Mouse (Mus musculus) kidney, adult 18-20 months (tissue): Measurements from ENCODE around the gene Brca1.
"Not testable (repeated sequence)": the region's sequence is repeated elsewhere in the genome, so short reads cannot be mapped to it uniquely, and the experiment has no call there.

Experiments used
- DNase-seq: peaks from one replicate; pipeline ENCODE4 v3.0.0; 2021

Brca1 gene

DNA sequence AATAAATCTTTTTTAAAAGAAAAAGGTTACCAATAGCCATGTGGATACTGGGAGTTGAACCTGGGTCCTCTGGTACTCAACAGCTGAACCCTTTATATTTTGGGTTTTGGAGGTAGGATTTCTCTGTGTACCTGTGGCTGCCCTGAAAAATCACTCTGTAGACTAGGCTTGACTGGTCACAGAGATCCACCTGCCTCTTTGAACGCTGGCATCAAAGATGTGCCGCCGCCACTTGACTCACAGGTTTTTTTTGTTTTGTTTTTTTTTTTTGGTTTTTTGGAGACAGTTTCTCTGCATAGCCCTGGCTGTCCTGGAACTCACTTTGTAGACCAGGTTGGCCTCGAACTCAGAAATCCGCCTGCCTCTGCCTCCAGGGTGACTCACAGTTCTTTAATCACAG is 104.0 kb downstream of the Brca1 start:
- DNase-seq, result no peak

DNA sequence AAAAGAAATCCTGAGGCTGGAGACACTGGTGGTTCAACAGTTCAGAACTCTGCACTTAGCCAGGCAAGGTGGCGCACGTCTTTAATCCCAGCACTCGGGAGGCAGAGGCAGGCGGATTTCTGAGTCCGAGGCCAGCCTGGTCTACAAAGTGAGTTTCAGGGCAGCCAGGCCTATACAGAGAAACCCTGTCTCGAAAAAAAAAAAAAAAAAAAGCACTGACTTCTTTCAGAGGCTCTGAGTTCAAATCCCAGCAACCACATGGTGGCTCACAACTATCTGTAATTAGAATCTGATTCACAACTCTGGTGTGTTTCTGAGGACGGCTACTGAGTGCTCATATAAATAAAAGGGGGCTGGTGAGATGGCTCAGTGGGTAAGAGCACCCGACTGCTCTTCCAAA is 104.9 kb downstream of the Brca1 start:
- not testable (repeated sequence) for DNase-seq

DNA sequence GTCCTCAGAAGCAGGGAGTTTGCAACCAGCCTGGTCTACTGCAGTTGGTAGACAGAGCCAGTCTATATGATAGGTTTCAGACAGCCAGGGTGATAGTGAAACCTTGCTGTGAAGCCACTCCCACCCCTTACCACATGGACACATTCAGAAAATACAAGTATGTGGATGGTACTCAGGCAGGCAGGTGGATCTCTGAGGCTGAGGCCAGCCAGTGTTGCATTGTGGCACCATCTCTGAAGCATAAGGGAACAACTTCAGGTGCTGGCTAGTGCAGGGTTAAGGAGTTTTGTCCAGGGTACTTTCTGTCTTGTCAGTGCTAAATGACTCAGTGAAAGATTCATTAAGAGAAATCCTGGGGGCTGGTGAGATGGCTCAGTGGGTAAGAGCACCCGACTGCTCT is 105.4 kb downstream of the Brca1 start:
- DNase-seq, result no peak

DNA sequence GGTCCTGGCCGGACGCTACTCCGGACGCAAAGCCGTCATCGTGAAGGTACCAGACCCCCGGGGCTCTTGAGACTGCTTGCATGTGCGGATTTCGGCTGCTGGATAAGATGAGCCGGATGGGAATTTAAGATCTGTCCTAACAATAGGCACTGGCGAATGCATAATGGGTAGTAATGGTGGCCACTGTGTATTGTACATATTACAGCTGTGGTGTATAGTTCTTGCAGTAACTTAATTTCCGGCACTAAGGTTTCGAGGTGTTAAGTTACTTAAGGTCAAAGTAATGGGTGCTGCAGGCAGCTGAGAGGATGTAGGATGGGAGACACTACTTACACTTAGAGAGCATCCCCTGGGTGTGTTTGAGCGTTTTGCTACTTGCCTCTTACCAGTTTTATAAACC is 109.0 kb downstream of the Brca1 start:
- no peak for DNase-seq

DNA sequence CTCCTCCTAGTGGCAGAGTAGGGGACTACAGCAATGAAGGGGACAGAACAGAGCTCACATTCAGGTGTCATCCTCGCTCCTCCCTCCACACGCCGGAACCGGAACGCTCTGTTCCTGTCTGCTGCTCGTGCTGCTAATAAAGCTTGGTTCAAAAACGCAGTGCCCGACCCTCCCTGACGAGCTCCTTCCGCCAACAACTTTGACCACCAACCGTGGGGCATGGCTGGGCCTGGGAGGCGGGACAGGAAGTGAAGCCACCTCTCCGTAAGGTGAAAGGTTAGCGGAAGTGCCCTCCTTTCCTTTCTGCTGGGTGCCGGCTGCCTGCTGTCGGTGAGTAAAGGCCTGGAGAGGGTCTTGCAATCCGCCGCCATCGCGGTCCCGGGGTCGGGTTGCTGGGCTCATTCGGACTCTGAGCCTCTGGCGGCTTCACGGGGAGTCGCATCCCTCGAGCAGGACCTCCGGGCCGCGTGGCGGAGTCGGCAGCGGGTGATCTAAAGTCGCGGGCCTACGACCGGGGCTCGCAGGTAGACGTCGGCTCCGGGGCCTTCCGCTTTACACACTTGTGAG is 109.5 kb downstream of the Brca1 start, which contains the start of gene Rpl27:
Gene Rpl27 (plus strand): TSS at position 172 of the 567 bp plus-strand sequence.
- peak; percentile 94 for DNase-seq

DNA sequence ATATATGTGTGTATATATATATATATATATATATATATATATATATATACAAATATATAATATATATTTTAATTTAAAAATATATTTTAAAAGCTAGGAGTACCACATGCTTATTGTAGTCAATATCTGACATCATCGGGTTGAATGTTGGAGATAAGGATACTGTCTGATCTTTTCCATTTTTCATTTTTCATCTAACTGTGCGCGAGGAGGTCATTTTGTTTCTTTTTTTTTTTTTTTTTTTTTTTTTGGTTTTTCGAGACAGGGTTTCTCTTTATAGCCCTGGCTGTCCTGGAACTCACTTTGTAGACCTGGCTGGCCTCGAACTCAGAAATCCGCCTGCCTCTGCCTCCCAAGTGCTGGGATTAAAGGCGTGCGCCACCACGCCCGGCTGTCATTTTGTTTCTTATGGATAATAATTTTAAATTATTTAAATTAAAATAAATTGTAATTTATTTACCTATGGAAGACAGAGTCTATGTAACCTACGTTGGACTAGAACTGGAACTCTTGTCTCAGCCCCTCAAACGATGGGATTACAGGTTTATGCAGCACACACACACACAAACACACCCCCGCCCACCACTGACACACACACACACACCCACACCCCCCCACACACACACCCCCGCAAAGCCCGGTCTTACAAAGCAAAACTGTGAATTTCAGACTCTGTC is 110.2 kb downstream of the Brca1 start:
- DNase-seq, result not testable (repeated sequence)
